Mouse (Mus musculus) layer of hippocampus, adult 9-11 months (tissue): ENCODE results near the gene Tle1.

Source experiments
- DNase-seq: peaks from one replicate; pipeline ENCODE4 v3.0.0; 2022

Gene Tle1

DNA sequence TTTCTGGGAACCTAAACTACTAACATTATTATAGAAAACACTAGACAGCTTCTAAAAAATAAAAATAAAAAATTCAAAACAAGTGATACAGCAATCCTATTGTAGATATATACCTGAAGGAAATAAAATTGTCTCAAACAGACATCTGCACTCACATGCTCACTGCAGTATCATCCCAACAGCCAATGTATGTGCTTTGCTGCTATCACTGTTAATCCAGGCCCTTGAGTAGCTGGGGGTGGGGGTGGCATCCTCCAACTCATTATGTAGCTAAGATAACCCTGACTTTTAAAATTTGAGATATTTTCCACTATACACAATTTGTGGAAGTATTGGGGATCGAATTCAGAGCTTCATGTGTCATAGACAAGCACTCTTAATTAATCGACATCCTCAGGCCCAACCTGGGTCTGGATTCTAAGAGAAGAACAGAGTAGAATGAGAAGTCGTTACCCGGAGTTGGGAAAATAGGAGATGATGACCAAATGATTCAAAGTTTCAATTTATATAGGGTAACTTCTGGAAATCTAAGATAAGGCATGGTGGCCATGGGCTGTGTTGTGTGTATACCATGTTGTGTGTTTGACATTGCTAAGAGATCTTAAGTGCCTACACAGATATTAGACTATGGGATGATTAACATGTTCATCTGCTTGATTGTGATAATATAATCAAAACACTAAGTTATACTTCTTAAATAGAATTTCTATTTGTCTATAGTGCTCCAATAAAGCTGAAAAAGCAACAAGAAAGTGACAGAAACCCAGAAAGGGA is 38.1 kb downstream of the Tle1 start:
- no peak for DNase-seq

DNA sequence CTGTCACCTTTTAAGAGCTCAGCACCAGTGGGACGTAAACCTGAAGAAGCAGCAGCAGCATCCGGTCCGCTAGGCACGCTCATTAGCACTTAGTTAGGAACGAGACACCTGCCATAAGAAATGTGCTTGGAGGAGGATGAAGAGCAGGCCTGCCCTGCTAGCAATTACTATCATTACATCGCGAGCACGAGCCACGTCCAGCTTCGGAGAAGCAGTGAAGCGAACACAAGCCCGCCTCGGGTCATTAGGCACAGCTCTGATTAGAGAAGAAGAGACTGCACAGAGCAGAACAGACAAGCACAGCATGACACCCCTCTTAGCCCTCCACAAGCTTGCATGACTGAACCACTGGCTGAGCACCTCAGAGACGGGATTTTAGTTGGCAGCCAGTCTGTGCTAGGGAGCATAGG is 40.6 kb downstream of the Tle1 start:
- DNase-seq, result no peak

- DNase-seq, result no peak
Observed at GRCm38 (mm10) chr4:72157931-72158371, 42.8 kb downstream of the Tle1 start.

DNA sequence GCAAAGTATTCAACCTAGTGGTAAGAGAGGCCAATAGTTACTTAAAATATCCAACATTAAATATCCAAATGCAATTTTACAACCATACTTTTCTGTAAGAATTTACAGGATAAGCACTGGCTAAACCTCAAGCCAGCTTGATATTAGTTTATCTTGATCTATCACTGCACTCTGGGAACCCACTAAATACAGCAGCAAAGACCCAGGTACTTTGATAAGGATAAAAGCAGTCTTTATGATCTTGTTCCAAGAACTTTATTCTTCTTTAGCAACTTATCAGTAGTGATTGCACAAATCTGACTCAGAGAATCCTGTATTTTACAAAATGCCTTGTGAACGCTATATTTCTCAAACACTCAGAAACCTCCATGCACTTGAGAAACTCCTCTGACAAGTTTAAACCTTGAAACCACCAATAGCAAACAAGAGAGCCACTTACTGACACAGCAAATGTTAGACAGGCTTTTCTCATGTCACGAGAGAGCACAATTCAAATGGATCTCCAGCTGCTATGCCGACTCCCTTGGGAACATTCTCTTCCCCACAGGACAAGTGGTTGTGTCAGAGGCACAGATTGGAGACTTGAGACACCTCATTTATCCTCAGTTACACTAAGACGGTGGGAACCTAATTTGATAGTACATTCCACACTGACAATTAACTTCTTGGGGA is 50.1 kb downstream of the Tle1 start:
- DNase-seq, result no peak

- DNase-seq, result no peak
Observed at GRCm38 (mm10) chr4:72146003-72146402, 54.7 kb downstream of the Tle1 start.

DNA sequence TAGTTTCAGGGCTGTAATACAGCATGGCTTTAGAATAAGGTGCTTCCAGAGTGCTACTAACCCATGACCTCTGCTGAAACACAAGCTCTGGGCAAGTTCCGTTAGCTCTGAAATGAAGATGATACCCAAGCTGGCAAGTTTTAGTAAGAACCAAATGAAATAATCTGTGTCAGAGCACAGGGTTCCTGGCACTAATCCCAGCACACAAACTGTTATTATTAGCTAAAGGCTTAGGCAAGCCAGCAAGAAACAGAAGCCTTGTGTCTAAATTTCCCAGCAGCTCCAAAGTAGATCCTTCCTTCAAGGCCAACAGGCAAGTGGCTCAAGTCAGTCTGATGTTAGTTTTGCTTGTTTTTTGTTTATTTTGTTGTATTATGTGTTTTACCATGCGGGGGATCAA is 56.2 kb downstream of the Tle1 start:
- DNase-seq, result peak; percentile 61

DNA sequence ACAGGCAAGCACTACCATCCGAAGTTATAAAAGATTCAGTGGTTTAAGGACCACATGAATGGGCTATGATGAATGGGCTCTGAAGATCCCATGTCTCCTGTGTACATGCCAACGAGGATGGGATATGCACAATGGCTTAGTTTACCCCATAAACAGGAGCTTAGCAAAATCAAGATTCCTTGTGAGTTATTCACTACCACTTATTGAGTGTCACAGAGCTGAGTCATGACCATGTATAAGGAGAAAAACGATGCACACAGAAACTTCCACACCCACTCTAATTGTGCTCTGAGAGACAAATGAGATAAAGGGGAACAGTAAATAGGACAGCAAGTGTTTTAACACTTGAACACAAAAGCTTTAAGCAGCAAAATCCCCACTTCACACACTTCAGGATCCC is 60.0 kb downstream of the Tle1 start:
- no peak for DNase-seq

- no peak for DNase-seq
Observed at GRCm38 (mm10) chr4:72139475-72140120, 61.1 kb downstream of the Tle1 start.

DNA sequence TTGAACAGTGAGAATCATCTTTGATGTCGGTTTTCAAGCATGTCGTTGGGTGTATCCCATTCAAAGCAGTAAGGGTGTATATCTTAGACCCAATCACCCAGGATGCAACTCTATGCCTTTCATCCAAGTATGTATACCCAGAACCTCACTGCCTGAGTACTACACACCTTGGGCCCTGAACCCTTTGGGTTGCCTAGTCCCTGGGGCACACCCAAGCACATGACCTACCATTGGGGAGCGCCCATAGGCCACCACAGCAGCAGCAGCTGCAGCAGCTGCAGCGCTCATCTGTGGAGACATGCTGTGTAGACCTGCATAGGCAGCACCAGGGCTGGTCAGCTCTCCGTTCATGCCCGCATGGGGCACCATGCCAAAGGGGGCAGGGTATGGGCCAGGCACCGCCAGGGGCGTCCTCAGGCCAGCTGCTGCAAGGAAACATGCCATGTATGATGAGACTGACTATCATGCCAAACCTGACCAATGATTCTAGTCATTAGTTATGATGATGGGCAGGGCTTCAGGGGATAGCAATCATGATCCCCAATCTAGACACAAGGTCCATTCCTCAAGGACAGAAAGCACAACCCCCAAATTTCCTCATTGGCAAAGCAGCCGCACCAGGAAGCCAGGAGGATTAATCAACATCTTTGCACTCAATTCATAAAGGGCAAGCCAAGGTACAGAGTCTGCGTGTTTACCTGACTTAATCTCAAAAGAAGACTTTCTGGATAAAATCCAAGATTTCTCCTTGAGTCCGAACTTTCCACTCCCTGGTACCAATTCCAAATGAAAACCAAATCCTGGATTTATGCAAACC is 62.2 kb downstream of the Tle1 start:
- no peak for DNase-seq

DNA sequence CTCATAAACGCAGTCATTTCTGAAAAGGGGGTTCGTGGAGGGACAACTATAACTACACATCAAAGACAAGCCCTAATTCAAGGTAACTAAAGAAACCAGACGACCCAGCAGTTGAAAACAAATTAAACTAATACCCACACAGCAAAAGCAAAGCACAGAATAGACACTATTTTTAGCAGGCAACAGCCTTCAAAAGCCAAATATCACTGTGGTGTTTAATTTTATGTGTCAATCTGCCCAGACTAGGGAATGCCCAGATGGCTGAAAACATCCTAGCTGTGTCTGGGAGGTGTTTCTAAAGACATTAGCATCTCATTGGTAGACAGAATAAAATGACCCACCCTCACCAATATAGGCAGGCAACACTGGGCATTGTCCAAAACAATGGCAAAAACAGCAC is 68.1 kb downstream of the Tle1 start:
- DNase-seq, result peak; percentile 62

GRCm38 (mm10) chr4:72127596-72127995 is 73.1 kb downstream of the Tle1 start:
- DNase-seq, result no peak

GRCm38 (mm10) chr4:72124790-72125189 is 75.9 kb downstream of the Tle1 start:
- DNase-seq, result no peak

DNA sequence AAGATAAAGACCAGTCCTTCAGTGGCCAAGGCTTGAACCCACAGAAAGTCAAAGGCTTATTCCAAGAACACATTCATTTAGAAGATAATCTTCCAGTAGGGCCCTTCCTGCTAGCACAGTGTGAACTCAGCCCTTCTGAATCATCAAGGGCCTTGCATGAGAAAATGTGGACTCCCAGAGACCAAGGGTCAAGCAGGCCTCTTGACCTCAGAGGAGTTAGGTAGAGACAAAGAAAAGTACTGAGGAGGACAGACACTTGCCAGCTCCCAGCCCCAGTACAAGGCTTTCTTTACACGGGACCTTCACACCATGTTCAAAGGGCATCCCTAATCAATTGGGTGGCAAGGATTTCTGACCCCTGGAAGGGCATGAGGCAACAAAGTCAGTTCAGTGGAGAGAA is 77.9 kb downstream of the Tle1 start:
- no peak for DNase-seq

GRCm38 (mm10) chr4:72122343-72122742 is 78.4 kb downstream of the Tle1 start:
- no peak for DNase-seq

- no peak for DNase-seq
Observed at GRCm38 (mm10) chr4:72120050-72120449, 80.7 kb downstream of the Tle1 start.

DNA sequence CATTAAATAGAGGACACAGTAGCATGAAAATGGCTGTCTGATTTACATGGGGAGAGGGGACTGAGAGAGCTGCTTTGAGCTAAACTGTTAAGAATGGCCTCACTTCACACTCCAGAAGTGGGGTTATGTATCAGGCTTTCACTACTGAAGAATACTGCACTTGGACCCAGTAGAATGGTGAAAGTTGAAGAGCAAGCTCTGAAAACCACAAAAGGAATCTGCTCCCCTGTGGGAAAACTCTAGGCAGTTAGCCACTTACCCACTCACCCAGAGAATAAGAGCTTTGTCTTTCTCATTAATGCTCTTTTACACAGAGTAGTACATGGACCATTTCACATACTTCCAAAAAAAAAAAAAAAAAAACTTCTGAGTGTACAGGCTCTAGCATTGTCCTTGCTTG is 95.0 kb downstream of the Tle1 start:
- no peak for DNase-seq

- DNase-seq, result no peak
Observed at GRCm38 (mm10) chr4:72104186-72104585, 96.5 kb downstream of the Tle1 start.

DNA sequence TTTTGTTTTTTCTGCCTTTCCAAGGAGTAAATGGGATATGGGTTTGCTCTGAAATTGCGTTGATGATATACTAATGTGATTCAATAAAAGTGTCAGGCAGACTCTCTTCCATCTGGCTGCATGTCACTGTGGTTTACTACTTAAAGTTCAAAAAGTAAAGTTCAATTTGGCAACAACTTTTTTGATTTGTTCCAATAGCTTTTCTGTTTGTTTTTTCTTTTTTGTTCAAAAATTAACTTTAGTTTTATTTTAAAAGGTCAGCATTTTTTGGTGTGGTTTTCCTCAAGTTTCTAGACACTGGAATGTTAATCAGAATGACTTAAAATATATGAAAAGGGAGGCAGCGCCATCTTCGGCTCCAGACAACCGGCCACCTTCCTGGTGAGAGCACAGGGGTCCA is 112.9 kb downstream of the Tle1 start:
- no peak for DNase-seq

GRCm38 (mm10) chr4:72069111-72069534 is 131.6 kb downstream of the Tle1 start:
- no peak for DNase-seq

DNA sequence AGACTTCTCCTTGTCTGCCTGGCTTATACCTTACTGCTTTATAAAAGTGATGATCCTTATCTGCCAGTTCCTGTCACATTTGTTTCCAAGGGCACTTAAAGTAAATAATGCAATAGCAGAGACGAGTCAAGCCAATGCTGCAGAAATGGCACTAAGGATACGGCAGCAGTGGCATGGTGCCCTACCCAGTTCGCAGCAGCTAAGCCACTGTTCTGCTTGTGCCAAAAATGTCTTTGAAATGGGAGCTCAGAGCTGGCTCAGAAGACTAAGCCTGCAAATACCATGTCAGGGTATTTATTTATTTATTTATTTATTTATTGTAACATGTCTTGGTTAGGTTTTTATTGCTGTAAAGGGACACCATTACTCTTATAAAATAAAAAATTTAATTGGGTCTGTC is 132.8 kb downstream of the Tle1 start:
- no peak for DNase-seq
